Mouse (Mus musculus) liver, embryonic 14.5 days (tissue): Measurements from ENCODE around the gene Vwf.

Experiments used
- CTCF ChIP-seq: IDR thresholded peaks from 2 replicates; pipeline ENCODE4 v1.5.1; 2016; ENCODE audit warnings: antibody characterized with exemption, low read depth, control low read depth
- EP300 ChIP-seq: IDR thresholded peaks from 2 replicates; pipeline ENCODE4 v1.6.1; 2016; ENCODE audit warnings: antibody characterized with exemption, low read depth

GRCm38 (mm10) chr6:125590471-125590870 lies 43.9 kb downstream of the Vwf start:
- TF ChIP-seq CTCF (no peak), EP300 (no peak)
